Mouse (Mus musculus): Measurements from ENCODE around the gene Auts2. TPM values are rescaled to one million over a fixed set of nuclear protein-coding genes. Genes with fewer than 3 reads are reported as not detected.

Auts2 gene
- total RNA-seq, 2 experiments from 2014 or later = 24.7 to 47.4 TPM

- DNase-seq = peak; percentile 98
These were observed 942.6 kb downstream of the Auts2 start for GRCm38 (mm10) chr5:131600325-131601125.

- no peak for DNase-seq
These were observed 945.6 kb downstream of the Auts2 start for GRCm38 (mm10) chr5:131597503-131597902.

- no peak for DNase-seq
These were observed 946.6 kb downstream of the Auts2 start for GRCm38 (mm10) chr5:131596591-131596990.

DNA sequence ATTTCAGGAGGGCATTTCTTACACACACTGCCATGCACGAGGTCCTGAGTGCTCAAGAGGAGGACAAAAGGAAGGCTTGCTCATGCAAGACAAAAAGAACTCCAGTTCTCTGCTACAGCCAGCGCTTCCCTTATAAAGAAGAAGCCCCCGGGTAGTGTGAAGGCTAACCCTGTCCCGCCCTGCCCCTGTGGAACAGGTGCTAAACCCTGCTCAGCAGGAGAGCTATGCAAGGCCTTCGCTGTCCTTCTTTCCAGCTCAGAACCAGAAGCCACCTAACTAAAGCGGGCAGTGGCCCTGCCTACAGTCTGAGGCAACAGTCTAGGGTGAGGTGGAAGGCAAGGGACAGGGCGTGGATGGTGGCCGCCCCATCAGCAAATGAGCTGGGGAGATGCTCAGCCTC, 947.4 kb downstream of the Auts2 start:
- DNase-seq = no peak

- DNase-seq = no peak
These were observed 948.5 kb downstream of the Auts2 start for GRCm38 (mm10) chr5:131594597-131594996.

DNA sequence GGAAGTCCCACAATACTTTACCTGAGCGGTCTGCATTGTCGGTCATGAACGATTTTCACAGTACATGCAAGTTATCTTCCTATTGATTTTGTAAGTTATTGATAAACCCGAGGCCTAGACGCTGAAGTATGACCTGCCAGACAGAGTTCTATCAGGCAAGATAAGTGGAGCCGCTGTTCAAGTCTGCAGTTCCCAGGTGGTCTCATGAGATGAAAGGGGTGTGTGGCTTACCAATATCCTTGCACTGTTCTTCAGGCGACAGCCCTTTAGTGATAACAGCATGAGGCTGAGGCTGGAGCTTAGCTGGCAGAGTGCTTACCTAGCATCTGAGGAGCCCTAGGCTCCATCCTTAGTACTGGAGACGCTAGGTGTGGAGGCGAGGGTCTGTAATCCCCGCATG, 949.9 kb downstream of the Auts2 start:
- DNase-seq = no peak

- DNase-seq = no peak
These were observed 953.1 kb downstream of the Auts2 start for GRCm38 (mm10) chr5:131589948-131590467.

GRCm38 (mm10) chr5:131586332-131586700, 956.8 kb downstream of the Auts2 start:
- no peak for DNase-seq

DNA sequence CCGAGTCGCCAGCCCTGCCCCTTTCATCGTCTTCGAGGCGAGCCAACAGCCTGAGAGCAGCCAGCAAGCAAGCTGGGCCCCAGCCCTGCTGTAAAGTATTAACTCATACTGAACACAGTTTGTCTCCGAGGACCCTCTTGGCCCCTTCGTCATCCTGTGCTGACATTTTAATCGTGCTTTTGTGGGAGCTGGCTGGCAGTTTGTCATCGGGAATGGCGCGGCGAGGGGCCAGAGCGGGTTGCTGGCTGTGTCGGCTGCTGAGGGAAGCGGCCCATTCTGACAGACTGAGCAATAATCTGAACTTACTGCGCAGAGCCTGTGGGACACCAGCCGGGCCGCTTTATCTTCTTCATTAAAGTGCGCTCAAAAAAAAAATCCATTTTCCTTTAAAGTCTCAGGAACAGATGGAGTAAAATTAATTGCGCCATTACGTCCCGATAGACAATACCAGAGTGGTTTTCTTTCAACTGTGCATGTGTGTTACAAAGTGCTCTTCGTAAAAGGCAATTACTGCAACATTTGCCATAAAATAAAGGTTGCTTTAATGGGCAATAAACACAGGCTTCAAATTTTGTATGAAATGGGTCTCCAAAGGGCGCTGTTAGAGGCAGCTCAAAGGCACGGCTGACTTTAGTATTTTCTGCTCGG, 957.3 kb downstream of the Auts2 start:
- peak; percentile 13 for DNase-seq

GRCm38 (mm10) chr5:131584260-131585135, 958.6 kb downstream of the Auts2 start:
- DNase-seq = no peak

- DNase-seq = no peak
These were observed 961.8 kb downstream of the Auts2 start for GRCm38 (mm10) chr5:131581110-131582050.

DNA sequence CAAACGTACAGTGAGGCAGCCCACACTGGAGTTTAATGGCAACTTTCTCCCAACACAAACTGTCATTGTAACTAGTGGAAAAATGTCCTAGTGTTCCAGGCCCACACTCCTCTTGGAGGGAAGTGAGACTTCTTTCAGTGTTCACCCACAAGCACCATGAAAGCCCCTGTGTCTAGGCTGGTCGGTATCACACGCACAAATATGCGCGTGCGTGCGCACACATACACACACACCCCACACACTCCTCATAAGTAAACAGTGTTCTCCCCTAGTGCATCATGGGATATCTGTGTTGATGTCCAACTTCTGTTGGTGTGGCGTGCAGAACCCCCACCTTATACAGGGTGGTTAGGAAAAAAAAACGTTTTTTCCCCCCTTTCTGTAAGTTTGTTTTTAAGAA, 964.4 kb downstream of the Auts2 start:
- no peak for DNase-seq

- no peak for DNase-seq
These were observed 967.3 kb downstream of the Auts2 start for GRCm38 (mm10) chr5:131575733-131576265.

DNA sequence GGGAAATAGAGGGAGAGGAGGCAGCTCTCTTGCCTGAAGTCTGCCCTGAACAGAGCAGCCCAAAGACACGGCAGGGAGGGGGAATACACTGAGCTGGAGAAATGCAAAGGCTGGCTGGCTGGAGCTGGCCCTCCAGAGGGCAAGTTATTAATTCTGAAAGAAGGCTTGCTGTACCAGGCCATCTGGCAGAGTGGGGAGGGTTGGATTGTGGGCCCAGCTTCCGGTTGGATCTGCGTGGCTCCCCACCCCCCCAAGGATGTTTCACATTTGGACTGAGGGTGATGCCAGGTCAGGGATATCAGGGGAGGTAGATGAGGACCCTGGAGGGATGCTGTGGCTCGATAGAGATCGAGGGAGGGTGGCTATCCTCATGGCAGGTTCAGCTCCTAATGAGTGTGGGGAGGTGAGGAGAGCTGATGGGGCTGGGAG, 968.0 kb downstream of the Auts2 start:
- no peak for DNase-seq

DNA sequence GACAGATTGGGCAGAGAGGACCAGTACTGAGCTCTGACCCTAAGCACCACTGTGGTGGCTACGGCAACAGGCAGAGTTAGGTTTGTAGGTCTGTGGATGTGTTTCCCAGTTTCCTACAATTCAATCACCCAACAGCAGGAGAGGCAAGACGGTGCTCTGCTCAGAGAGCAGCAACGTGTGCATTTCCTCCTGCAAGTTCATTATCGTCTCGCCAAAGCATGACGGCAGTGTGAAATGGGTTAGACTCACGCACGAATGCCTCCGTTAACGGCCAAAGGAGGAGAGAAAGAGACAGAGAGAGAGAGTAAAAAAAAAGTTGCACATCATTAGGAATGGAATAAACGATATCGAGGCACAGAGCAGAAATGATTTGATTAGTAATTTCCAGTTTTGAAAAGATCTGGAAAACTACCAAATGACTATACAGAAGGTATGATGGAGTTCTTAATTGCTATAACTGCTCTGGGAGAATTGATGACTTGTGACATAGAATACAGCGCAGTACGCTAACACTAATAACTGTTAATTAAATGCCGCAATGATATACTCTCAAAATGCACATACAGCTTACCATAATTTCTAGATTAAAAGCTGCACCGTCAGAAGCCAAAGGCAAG, 968.6 kb downstream of the Auts2 start:
- DNase-seq = no peak

GRCm38 (mm10) chr5:131573296-131574177, 969.6 kb downstream of the Auts2 start:
- no peak for DNase-seq

- DNase-seq = peak; percentile 79
These were observed 977.1 kb downstream of the Auts2 start for GRCm38 (mm10) chr5:131566032-131566431.

GRCm38 (mm10) chr5:131563630-131564252, 979.4 kb downstream of the Auts2 start:
- DNase-seq = no peak
